Mouse (Mus musculus) MEL (cell line): ENCODE data around the gene Depp1. TPM values are rescaled to one million over a fixed set of nuclear protein-coding genes. Genes with fewer than 3 reads are reported as not detected.

Source experiments
- DNase-seq: peaks from one replicate; pipeline ENCODE4 v3.0.0; 2011; ENCODE audit warnings: low read depth, low spot score
- H3K27ac ChIP-seq: 2 replicates; pipeline ENCODE4 v1.5.1; 2012; ENCODE audit warnings: low read depth, mild to moderate bottlenecking, control low read depth, low read length, moderate library complexity; ENCODE audit not compliant: control insufficient read depth
- H3K27me3 ChIP-seq, 2 experiments: fragments of 150-350 bp in 1 of 2; sonication (generic) in 1 of 2; 2 replicates each; pipeline ENCODE4 v1.6.1; 2012; ENCODE audit warnings: low read length in 2 of 2, mild to moderate bottlenecking in 2 of 2, improper control_type of control experiment in 1 of 2, moderate library complexity in 1 of 2; ENCODE audit not compliant: insufficient read depth in 2 of 2, control insufficient read depth in 1 of 2
- H3K36me3 ChIP-seq, 2 experiments: 2 replicates each; pipeline ENCODE4 v1.6.1; 2012 to 2014; ENCODE audit warnings: low read length in 2 of 2, improper control_type of control experiment in 1 of 2, inconsistent platforms in 1 of 2, mild to moderate bottlenecking in 1 of 2; ENCODE audit not compliant: insufficient read depth in 2 of 2, control insufficient read depth in 1 of 2
- H3K4me1 ChIP-seq, 2 experiments: fragments of 150-350 bp in 1 of 2; sonication (generic) in 1 of 2; 2 replicates each; pipeline ENCODE4 v1.6.1; 2012; ENCODE audit warnings: low read length in 2 of 2, improper control_type of control experiment in 1 of 2, mild to moderate bottlenecking in 1 of 2; ENCODE audit not compliant: insufficient read depth in 2 of 2, control insufficient read depth in 1 of 2
- H3K4me3 ChIP-seq, 2 experiments: fragments of 150-350 bp in 1 of 2; sonication (generic) in 1 of 2; 2 replicates each; pipeline ENCODE4 v1.5.1; 2012; ENCODE audit warnings: low read depth in 2 of 2, low read length in 2 of 2, mild to moderate bottlenecking in 2 of 2, moderate library complexity in 2 of 2, control low read depth in 1 of 2, improper control_type of control experiment in 1 of 2; ENCODE audit not compliant: control insufficient read depth in 1 of 2, insufficient read depth in 1 of 2
- H3K79me2 ChIP-seq: 2 replicates; pipeline ENCODE4 v1.6.1; 2012; ENCODE audit warnings: mild to moderate bottlenecking, low read length, moderate library complexity; ENCODE audit not compliant: control insufficient read depth, poor library complexity, insufficient read depth
- H3K9ac ChIP-seq: 2 replicates; pipeline ENCODE4 v1.6.1; 2012; ENCODE audit warnings: low read depth, mild to moderate bottlenecking, control low read depth, low read length, moderate library complexity; ENCODE audit not compliant: control insufficient read depth, poor library complexity, severe bottlenecking
- H3K9me3 ChIP-seq: fragments of 150-350 bp; sonication (generic); replicated peaks from 2 replicates; pipeline ENCODE4 v1.6.1; 2012; ENCODE audit warnings: mild to moderate bottlenecking, low read length, improper control_type of control experiment, moderate library complexity; ENCODE audit not compliant: insufficient read depth
- BHLHE40 ChIP-seq: IDR thresholded peaks from 2 replicates; pipeline ENCODE4 v1.6.1; 2012; ENCODE audit warnings: low read depth, mild to moderate bottlenecking, inconsistent platforms, low read length, improper control_type of control experiment, borderline replicate concordance
- CHD2 ChIP-seq: IDR thresholded peaks from 2 replicates; pipeline ENCODE4 v1.6.1; 2011; ENCODE audit warnings: low read length, improper control_type of control experiment
- CTCF ChIP-seq, 3 experiments: IDR thresholded peaks in 2 of 3; conservative IDR thresholded peaks in 1 of 3; 2 replicates each; pipeline ENCODE4 v1.5.1; 2011 to 2012; ENCODE audit warnings: low read length in 3 of 3, low read depth in 2 of 3, mild to moderate bottlenecking in 2 of 3, improper control_type of control experiment in 1 of 3, inconsistent platforms in 1 of 3, mixed read lengths in 1 of 3, moderate library complexity in 1 of 3; ENCODE audit not compliant: control insufficient read depth in 1 of 3, insufficient read depth in 1 of 3, poor library complexity in 1 of 3, severe bottlenecking in 1 of 3
- E2F4 ChIP-seq: IDR thresholded peaks from 2 replicates; pipeline ENCODE4 v1.6.1; 2011; ENCODE audit warnings: low read depth, low read length, improper control_type of control experiment, borderline replicate concordance
- ELF1 ChIP-seq: IDR thresholded peaks from 2 replicates; pipeline ENCODE4 v1.6.1; 2014; ENCODE audit warnings: low read depth, mild to moderate bottlenecking, inconsistent platforms, low read length, improper control_type of control experiment, moderate library complexity
- EP300 ChIP-seq, 2 experiments: IDR thresholded peaks; 2 replicates each; pipeline ENCODE4 v1.6.1; 2011; ENCODE audit warnings: improper control_type of control experiment in 2 of 2, low read length in 2 of 2, low read depth in 1 of 2, mild to moderate bottlenecking in 1 of 2
- ETS1 ChIP-seq: IDR thresholded peaks from 2 replicates; pipeline ENCODE4 v1.6.1; 2012; ENCODE audit warnings: low read depth, mild to moderate bottlenecking, inconsistent platforms, low read length, improper control_type of control experiment, moderate library complexity
- GABPA ChIP-seq: IDR thresholded peaks from 2 replicates; pipeline ENCODE4 v1.6.1; 2012; ENCODE audit warnings: low read depth, mild to moderate bottlenecking, inconsistent platforms, low read length, improper control_type of control experiment, moderate library complexity
- JUND ChIP-seq: IDR thresholded peaks from 2 replicates; pipeline ENCODE4 v1.6.1; 2011; ENCODE audit warnings: low read depth, mild to moderate bottlenecking, improper control_type of control experiment, low read length
- KAT2A ChIP-seq: conservative IDR thresholded peaks from 2 replicates; pipeline ENCODE4 v1.6.1; 2012; ENCODE audit warnings: low read depth, low read length, improper control_type of control experiment, inconsistent platforms
- MAFK ChIP-seq: IDR thresholded peaks from 2 replicates; pipeline ENCODE4 v1.6.1; 2011; ENCODE audit warnings: low read depth, mild to moderate bottlenecking, low read length, improper control_type of control experiment, borderline replicate concordance
- MAZ ChIP-seq: IDR thresholded peaks from 2 replicates; pipeline ENCODE4 v1.6.1; 2012; ENCODE audit warnings: low read depth, mild to moderate bottlenecking, inconsistent platforms, low read length, improper control_type of control experiment
- MEF2A ChIP-seq: IDR thresholded peaks from 2 replicates; pipeline ENCODE4 v1.6.1; 2014; ENCODE audit warnings: low read depth, mild to moderate bottlenecking, inconsistent platforms, low read length, improper control_type of control experiment; ENCODE audit not compliant: poor library complexity, insufficient replicate concordance, severe bottlenecking; ENCODE audit errors: extremely low read depth
- MYC ChIP-seq: IDR thresholded peaks from 2 replicates; pipeline ENCODE4 v1.6.1; 2011; ENCODE audit warnings: low read depth, mild to moderate bottlenecking, low read length, improper control_type of control experiment, moderate library complexity
- NELFE ChIP-seq: IDR thresholded peaks from 2 replicates; pipeline ENCODE4 v1.6.1; 2011; ENCODE audit warnings: low read depth, low read length, improper control_type of control experiment
- NRF1 ChIP-seq: IDR thresholded peaks from 2 replicates; pipeline ENCODE4 v1.6.1; 2014; ENCODE audit warnings: low read depth, mild to moderate bottlenecking, inconsistent platforms, low read length, improper control_type of control experiment, moderate library complexity; ENCODE audit not compliant: poor library complexity, insufficient read depth, severe bottlenecking
- POLR2A ChIP-seq, 2 experiments: IDR thresholded peaks; 2 replicates each; pipeline ENCODE4 v1.6.1; 2011 to 2012; ENCODE audit warnings: low read length in 2 of 2, mild to moderate bottlenecking in 2 of 2, control low read depth in 1 of 2, improper control_type of control experiment in 1 of 2, low read depth in 1 of 2, moderate library complexity in 1 of 2; ENCODE audit not compliant: control insufficient read depth in 1 of 2, insufficient read depth in 1 of 2, poor library complexity in 1 of 2
- POLR2AphosphoS5 ChIP-seq: IDR thresholded peaks from 2 replicates; pipeline ENCODE4 v1.6.1; 2012; ENCODE audit warnings: low read depth, borderline replicate concordance, mild to moderate bottlenecking, inconsistent platforms, low read length, moderate library complexity, mixed read lengths
- RAD21 ChIP-seq: IDR thresholded peaks from 2 replicates; pipeline ENCODE4 v1.6.1; 2011; ENCODE audit warnings: mild to moderate bottlenecking, low read depth, low read length, improper control_type of control experiment
- RCOR1 ChIP-seq: IDR thresholded peaks from 2 replicates; pipeline ENCODE4 v1.6.1; 2012; ENCODE audit warnings: low read depth, mild to moderate bottlenecking, inconsistent platforms, low read length, improper control_type of control experiment
- SIN3A ChIP-seq: IDR thresholded peaks from 2 replicates; pipeline ENCODE4 v1.6.1; 2012; ENCODE audit warnings: low read length, improper control_type of control experiment, inconsistent platforms
- SMC3 ChIP-seq: IDR thresholded peaks from 2 replicates; pipeline ENCODE4 v1.6.1; 2011; ENCODE audit warnings: low read depth, low read length, improper control_type of control experiment
- TAL1 ChIP-seq: IDR thresholded peaks from 2 replicates; pipeline ENCODE4 v1.6.1; 2012; ENCODE audit warnings: mild to moderate bottlenecking, inconsistent platforms, low read length, moderate library complexity, mixed read lengths
- UBTF ChIP-seq: IDR thresholded peaks from 2 replicates; pipeline ENCODE4 v1.6.1; 2012; ENCODE audit warnings: low read depth, mild to moderate bottlenecking, inconsistent platforms, low read length, improper control_type of control experiment, moderate library complexity, borderline replicate concordance; ENCODE audit not compliant: insufficient read depth
- USF2 ChIP-seq, 2 experiments: IDR thresholded peaks; 2 replicates each; pipeline ENCODE4 v1.6.1; 2011 to 2012; ENCODE audit warnings: improper control_type of control experiment in 2 of 2, low read length in 2 of 2, borderline replicate concordance in 1 of 2, inconsistent platforms in 1 of 2, low read depth in 1 of 2, mild to moderate bottlenecking in 1 of 2; ENCODE audit not compliant: insufficient read depth in 1 of 2
- ZC3H11A ChIP-seq: IDR thresholded peaks from 2 replicates; pipeline ENCODE4 v1.6.1; 2012; ENCODE audit warnings: low read depth, mild to moderate bottlenecking, inconsistent platforms, low read length, improper control_type of control experiment
- ZMIZ1 ChIP-seq: IDR thresholded peaks from 2 replicates; pipeline ENCODE4 v1.6.1; 2012; ENCODE audit warnings: low read depth, mild to moderate bottlenecking, inconsistent platforms, low read length, improper control_type of control experiment, moderate library complexity
- polyA plus RNA-seq, 2 experiments: library from polyadenylated mRNA; stranded (reverse) in 1 of 2; unstranded in 1 of 2; fragments of >175 nt in 1 of 2; fragments of >200 nt in 1 of 2; gene quantifications; 2 replicates each; pipeline versions ENCODE4 v1.2.1 to v1.2.4; 2012; ENCODE audit warnings: low replicate concordance in 2 of 2, low read depth in 1 of 2; ENCODE audit not compliant: insufficient read length in 2 of 2, insufficient read depth in 1 of 2, missing spikeins in 1 of 2
- total RNA-seq: library from RNA; depleted of rRNA; stranded (reverse); fragments of 300-350 nt; gene quantifications from 2 replicates; pipeline ENCODE4 v1.2.3, GENCODE M21; 2012

Gene Depp1
- total and polyA plus RNA-seq, 3 experiments: not detected

DNA sequence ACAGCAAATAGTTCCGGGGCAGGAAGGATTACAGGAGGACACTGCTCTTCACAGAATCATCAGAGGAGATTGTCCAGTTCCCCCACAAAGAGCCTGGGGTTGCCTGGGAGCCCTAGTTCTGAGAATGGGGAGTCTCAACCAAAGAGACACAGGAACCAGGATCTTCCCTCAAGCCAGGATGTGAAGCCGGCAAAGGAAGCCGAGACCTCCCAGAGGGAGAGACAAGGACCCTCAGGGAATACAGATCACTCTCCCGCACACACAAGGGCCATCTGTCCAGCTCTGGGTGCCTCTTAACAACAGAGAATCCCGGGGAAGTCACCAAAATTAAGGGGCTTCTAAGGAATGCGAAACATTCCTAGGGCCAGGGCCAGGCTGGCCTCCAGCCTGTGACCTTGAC, 26.9 kb downstream of the Depp1 start:
- Histone ChIP-seq H3K79me2 (no peaks in the 10 kb centered on the region), H3K27ac (no peak overlapping the region), H3K4me1 (no peaks in the 10 kb centered on the region), H3K27me3 (no peaks in the 10 kb centered on the region)
- DNase-seq: no peak
- TF ChIP-seq SMC3 (no peak), NRF1 (no peak), RAD21 (no peak), GABPA (no peak), UBTF (no peak), MEF2A (no peak), ELF1 (no peak), NELFE (no peak), MAFK (no peak), RCOR1 (no peak), E2F4 (no peak), ETS1 (no peak), CTCF (IDR thresholded peaks at IDR 0.05 in 2 of 3, conservative IDR thresholded peaks at IDR 0.05 in 1 of 3; ENCODE audit: control insufficient read depth in 1 of 3, insufficient read depth in 1 of 3, low read depth in 2 of 3, low read length in 3 of 3, poor library complexity in 1 of 3, severe bottlenecking in 1 of 3) (no peak), JUND (no peak), MYC (no peak), ZC3H11A (no peak), SIN3A (no peak), CHD2 (no peak), BHLHE40 (no peak)
- TF ChIP-seq, all 39 proteins: peak for 0
- Histone ChIP-seq H3K9me3 (no peaks in the 10 kb centered on the region), H3K4me3 (no peak overlapping the region), H3K36me3 (no peaks in the 10 kb centered on the region), H3K9ac (no peak overlapping the region)

GRCm38 (mm10) chr6:116679563-116680288, 29.3 kb downstream of the Depp1 start:
- Histone ChIP-seq H3K4me1 (no peaks in the 10 kb centered on the region), H3K4me3 (no peak overlapping the region), H3K9ac (no peak overlapping the region), H3K79me2 (no peaks in the 10 kb centered on the region), H3K36me3 (no peaks in the 10 kb centered on the region), H3K27ac (no peak overlapping the region), H3K27me3 (no peaks in the 10 kb centered on the region), H3K9me3 (no peaks in the 10 kb centered on the region)
- TF ChIP-seq MAZ (no peak), POLR2A (IDR thresholded peaks at IDR 0.05; ENCODE audit: control insufficient read depth in 1 of 2, insufficient read depth in 1 of 2, low read depth in 1 of 2, low read length in 2 of 2, poor library complexity in 1 of 2) (no peak), MAFK (no peak), CTCF (IDR thresholded peaks at IDR 0.05 in 2 of 3, conservative IDR thresholded peaks at IDR 0.05 in 1 of 3; ENCODE audit: control insufficient read depth in 1 of 3, insufficient read depth in 1 of 3, low read depth in 2 of 3, low read length in 3 of 3, poor library complexity in 1 of 3, severe bottlenecking in 1 of 3) (no peak), SMC3 (no peak), BHLHE40 (no peak), TAL1 (no peak), EP300 (IDR thresholded peaks at IDR 0.05; ENCODE audit: low read depth in 1 of 2, low read length in 2 of 2) (no peak), NELFE (no peak), RCOR1 (no peak), USF2 (IDR thresholded peaks at IDR 0.05; ENCODE audit: borderline replicate concordance in 1 of 2, insufficient read depth in 1 of 2, low read depth in 1 of 2, low read length in 2 of 2) (no peak), ZMIZ1 (no peak), ETS1 (no peak), KAT2A (no peak), POLR2AphosphoS5 (no peak)
- DNase-seq: no peak
